Mouse (Mus musculus): ENCODE data around the gene Tbxas1.

Gene Tbxas1

GRCm38 (mm10) chr6:39040451-39040850, 165.2 kb downstream of the Tbxas1 start:
- in situ Hi-C loops (cut with MboI, MseI), result no loop called here

GRCm38 (mm10) chr6:39049141-39049540, 173.9 kb downstream of the Tbxas1 start:
- in situ Hi-C loops (cut with MboI, MseI), result no loop called here

- in situ Hi-C loops (cut with MboI, MseI), result no loop called here
These were observed 175.6 kb downstream of the Tbxas1 start for GRCm38 (mm10) chr6:39050836-39051235.

GRCm38 (mm10) chr6:39051799-39052556, 176.8 kb downstream of the Tbxas1 start:
- in situ Hi-C loops (cut with MboI, MseI), result no loop called here

- in situ Hi-C loops (cut with MboI, MseI), result no loop called here
These were observed 177.4 kb downstream of the Tbxas1 start for GRCm38 (mm10) chr6:39052636-39053035.

GRCm38 (mm10) chr6:39054206-39054864, 179.1 kb downstream of the Tbxas1 start:
- in situ Hi-C loops (cut with MboI, MseI), result no loop called here

- in situ Hi-C loops (cut with MboI, MseI), result no loop called here
These were observed 179.8 kb downstream of the Tbxas1 start for GRCm38 (mm10) chr6:39054878-39055508.

- in situ Hi-C loops (cut with MboI, MseI), result no loop called here
These were observed 180.6 kb downstream of the Tbxas1 start for GRCm38 (mm10) chr6:39055831-39056261.

GRCm38 (mm10) chr6:39057161-39057560, 182.0 kb downstream of the Tbxas1 start:
- in situ Hi-C loops (cut with MboI, MseI), result no loop called here

- in situ Hi-C loops (cut with MboI, MseI), result no loop called here
These were observed 183.2 kb downstream of the Tbxas1 start for GRCm38 (mm10) chr6:39058389-39058788.

- in situ Hi-C loops (cut with MboI, MseI), result no loop called here
These were observed 183.7 kb downstream of the Tbxas1 start for GRCm38 (mm10) chr6:39058936-39059335.

- in situ Hi-C loops (cut with MboI, MseI), result loop anchor here (5.0 kb wide), 1 partner anchor 48 kb away; no protein-coding TSS in a partner anchor
These were observed 184.6 kb downstream of the Tbxas1 start for GRCm38 (mm10) chr6:39059547-39060497.

GRCm38 (mm10) chr6:39061180-39061579, 186.0 kb downstream of the Tbxas1 start:
- in situ Hi-C loops (cut with MboI, MseI), result loop anchor here (5.0 kb wide), 1 partner anchor 49 kb away; no protein-coding TSS in a partner anchor

GRCm38 (mm10) chr6:39063541-39063940, 188.3 kb downstream of the Tbxas1 start:
- in situ Hi-C loops (cut with MboI, MseI), result loop anchor here (5.0 kb wide), 1 partner anchor 51 kb away; no protein-coding TSS in a partner anchor

- in situ Hi-C loops (cut with MboI, MseI), result loop anchor here (5.0 kb wide), 1 partner anchor 405 kb away; the partner anchor contains the start of gene Clec2l
These were observed 191.9 kb downstream of the Tbxas1 start for GRCm38 (mm10) chr6:39066935-39067578.

GRCm38 (mm10) chr6:39072664-39073063, 197.5 kb downstream of the Tbxas1 start:
- in situ Hi-C loops (cut with MboI, MseI), result no loop called here

- in situ Hi-C loops (cut with MboI, MseI), result no loop called here
These were observed 199.0 kb downstream of the Tbxas1 start for GRCm38 (mm10) chr6:39074186-39074585.

- in situ Hi-C loops (cut with MboI, MseI), result no loop called here
These were observed 201.3 kb downstream of the Tbxas1 start for GRCm38 (mm10) chr6:39076498-39076897.

- in situ Hi-C loops (cut with MboI, MseI), result no loop called here
These were observed 229.4 kb downstream of the Tbxas1 start for GRCm38 (mm10) chr6:39104631-39105030.

GRCm38 (mm10) chr6:39106812-39107211, 231.6 kb downstream of the Tbxas1 start:
- in situ Hi-C loops (cut with MboI, MseI), result no loop called here

- in situ Hi-C loops (cut with MboI, MseI), result no loop called here
These were observed 237.5 kb downstream of the Tbxas1 start for GRCm38 (mm10) chr6:39112701-39113100.

All from T-helper 2 cell (primary cell).